Mouse (Mus musculus): ENCODE results near the gene Sp2.

Sp2 gene

GRCm38 (mm10) chr11:96969746-96970145 is 13.0 kb downstream of the Sp2 start:
- DNase-seq: no peak

- no peak for DNase-seq
These were observed 13.5 kb downstream of the Sp2 start for GRCm38 (mm10) chr11:96969280-96969722.

GRCm38 (mm10) chr11:96968476-96968875 is 14.3 kb downstream of the Sp2 start:
- no peak for DNase-seq

- DNase-seq: no peak
These were observed 15.1 kb downstream of the Sp2 start for GRCm38 (mm10) chr11:96967544-96968269.

DNA sequence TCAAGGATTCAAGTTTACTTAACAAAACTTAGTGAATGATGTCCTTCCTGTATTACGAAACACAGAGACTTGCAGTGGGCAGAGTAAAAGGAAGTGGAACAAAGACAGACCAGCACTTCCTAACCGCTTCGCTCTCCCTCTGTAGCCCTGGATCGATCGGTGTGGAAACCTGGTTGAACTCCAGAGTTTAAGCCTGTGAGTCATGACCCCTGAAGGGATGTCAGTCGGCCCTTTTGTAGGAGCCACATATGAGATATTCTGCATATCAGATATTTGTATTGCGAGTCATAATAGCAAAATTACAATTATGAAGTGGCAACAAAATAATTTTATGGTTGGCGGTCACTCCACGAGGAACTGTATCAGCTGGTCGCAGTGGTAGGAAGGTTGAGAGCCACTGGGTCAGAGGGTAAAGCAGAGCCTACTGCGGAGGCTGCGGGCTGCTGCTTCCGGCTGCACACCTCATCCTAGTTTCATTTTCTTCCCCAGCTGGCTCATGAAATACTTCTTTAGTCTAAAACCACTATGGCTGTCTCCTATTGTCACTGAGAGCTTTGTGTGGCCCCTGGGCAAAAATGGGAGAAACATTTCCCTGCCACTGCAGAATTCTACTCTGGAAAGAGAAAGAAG is 15.7 kb downstream of the Sp2 start:
- no peak for DNase-seq

DNA sequence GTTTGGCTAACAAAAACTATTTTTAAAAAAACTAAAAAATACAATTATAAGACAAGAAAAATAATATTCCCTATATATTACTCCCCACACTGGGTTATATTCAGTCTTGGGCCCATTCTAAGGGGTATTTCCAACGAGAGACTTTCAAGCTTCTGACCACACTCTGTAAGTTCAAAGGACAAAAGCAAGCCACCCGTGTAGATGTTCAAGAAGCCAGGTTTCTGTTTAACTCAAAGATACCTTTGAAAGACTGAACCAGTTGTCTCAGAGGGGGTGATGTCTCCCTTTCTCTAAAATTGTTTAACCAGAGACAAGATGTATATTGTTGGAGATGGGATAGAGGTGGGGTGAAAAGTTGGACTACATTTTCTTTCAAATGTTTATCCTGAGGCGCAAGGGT is 16.6 kb downstream of the Sp2 start:
- DNase-seq: no peak

GRCm38 (mm10) chr11:96963580-96963979 is 19.2 kb downstream of the Sp2 start:
- peak; percentile 82 for DNase-seq

DNA sequence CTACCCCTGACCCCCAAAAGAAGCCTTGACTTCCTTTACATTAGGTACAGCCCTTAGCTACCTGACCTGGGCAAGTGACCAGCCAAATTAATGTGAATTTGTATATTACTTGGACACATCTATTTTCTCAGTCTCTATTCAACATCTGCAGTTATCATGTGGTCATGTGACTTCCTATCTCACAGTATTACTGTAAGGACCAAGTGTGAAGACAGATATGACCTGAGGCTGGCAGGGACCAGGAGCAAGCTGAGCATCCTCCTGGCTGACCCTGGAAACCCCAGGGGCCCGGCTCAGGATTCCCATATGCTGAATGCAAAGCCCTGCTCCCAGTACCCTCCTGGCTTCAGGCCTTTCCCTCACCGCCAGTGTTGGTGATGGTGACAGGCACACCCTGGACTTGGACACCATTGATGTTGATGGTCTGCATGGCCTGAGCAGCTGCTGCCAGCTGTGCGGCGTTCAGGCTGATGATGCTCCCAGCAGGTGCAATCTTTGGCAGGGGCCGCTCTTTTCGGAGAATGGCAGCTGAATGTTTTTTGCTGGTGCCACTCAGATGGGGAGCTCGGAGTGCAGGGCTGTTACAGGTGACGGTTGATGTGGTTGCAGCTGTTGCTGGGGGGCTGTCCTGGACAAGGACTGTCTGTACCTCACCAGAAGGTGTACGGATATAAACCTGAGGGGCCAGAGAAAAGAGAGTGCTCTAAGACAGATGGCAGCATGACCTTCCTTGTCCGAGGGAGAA is 25.5 kb downstream of the Sp2 start:
- no peak for DNase-seq

- no peak for DNase-seq
These were observed 26.6 kb downstream of the Sp2 start for GRCm38 (mm10) chr11:96956009-96956724.

- DNase-seq: no peak
These were observed 27.7 kb downstream of the Sp2 start for GRCm38 (mm10) chr11:96955094-96955493.

- DNase-seq: no peak
These were observed 29.9 kb downstream of the Sp2 start for GRCm38 (mm10) chr11:96952896-96953295.

DNA sequence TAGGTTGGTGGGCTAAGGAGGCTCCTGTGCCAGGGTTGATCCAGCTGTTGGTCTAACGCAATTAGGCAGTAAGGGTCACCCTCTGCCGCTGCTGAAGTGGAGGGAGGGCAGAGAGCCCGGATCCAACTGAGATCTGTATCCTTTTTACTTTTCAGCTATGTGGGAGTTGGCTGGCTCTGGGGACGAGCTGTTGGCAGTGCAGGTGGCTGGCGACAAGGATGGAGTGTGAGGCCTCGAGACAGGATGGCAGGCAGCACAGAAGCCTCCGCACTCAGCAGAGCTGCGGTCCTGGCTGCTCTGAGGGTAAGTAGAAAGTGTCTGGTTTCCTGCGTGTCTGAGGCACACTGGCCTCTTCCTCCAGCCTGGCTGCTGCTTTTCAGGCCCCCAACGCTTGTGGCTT is 30.3 kb downstream of the Sp2 start:
- DNase-seq: no peak

DNA sequence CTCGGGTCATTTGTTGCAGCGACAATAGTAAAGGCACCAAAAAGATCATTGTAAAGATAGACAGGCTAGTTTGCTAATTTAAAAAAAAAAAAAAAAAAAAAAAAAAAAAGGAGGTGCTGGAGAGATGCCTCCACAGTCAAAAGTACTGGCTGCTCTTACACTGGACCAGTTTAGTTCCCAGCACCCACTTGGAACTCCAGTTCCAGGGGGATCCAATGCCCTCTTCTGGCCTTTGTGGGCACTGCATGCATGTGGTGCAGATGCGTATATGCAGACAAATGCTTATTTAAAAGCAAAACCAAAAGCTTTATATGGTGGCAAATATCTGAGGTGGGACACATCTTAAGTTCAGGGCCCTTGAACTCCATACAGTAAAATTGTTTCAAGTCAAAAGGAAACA is 32.0 kb downstream of the Sp2 start:
- no peak for DNase-seq

DNA sequence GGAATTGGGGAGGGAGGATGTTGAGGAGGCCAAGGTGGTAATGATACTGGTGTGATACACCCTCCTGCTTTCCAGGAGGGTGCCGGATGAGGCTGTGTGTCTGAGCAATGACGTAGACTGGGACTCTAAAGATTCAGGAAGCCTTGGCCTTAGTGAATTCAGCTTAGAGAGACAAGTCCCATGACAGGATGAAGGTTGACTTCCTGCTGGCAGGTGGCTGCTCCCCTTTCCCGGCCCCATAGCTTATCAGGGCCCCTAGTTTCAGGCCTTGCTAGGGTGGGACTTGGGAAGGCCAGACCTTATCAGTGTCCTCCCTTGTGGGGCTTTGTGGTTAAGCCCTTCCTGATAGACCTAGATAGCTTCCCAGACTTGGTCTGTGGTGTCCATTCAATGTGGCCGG is 34.9 kb downstream of the Sp2 start:
- DNase-seq: no peak

DNA sequence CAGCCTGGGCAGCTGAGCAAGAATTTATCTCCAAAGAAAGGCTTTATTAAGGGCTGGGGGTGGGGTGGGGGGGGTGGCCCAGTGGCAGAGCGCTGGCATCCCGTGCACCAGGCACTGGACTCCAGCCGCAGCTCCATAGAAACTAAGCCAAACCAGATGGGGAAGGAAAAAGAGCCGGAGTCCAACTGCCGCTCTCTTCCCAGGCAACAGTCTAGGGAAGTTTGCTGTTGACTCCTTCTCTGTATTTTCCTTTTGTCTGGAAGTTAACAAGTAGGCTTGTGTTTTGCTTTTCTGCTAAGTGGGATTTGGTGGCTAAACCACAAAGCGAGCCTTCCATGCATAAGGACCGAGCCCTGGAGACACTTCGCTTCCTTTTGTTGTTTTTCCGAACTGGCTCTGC is 36.3 kb downstream of the Sp2 start:
- DNase-seq: no peak

GRCm38 (mm10) chr11:96944844-96945580 is 37.7 kb downstream of the Sp2 start:
- no peak for DNase-seq

DNA sequence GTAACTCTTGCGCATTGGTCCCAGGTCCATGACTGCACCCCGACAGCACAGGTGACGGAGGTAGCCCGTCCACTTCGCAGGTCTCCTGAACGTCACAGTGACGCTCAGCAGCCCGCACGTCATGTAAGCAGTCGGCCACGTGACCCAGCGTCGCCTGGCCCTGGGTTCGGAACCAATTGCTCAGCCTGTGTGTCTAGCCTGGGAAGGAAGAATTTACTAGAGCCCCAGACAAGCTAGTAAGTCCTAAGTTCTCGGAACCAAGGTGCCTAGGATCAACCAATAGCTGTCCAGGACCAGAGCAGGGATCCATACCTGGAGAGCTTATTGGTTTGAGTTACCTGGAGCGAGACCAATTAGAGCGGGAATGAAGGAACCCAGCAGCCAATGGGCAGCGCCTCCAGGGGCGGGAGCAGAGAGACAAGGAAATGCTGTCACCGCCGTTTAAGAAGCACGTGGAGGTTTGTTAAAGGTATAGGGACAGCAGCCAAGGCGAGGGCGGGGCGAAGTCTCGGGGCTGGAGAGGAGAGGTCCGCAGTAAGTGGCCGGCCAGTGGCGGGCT is 38.9 kb downstream of the Sp2 start, which contains the start of gene Pnpo:
Gene Pnpo (minus strand): TSS at position 241 of the 559 bp plus-strand sequence.
- DNase-seq: peak; percentile 91

DNA sequence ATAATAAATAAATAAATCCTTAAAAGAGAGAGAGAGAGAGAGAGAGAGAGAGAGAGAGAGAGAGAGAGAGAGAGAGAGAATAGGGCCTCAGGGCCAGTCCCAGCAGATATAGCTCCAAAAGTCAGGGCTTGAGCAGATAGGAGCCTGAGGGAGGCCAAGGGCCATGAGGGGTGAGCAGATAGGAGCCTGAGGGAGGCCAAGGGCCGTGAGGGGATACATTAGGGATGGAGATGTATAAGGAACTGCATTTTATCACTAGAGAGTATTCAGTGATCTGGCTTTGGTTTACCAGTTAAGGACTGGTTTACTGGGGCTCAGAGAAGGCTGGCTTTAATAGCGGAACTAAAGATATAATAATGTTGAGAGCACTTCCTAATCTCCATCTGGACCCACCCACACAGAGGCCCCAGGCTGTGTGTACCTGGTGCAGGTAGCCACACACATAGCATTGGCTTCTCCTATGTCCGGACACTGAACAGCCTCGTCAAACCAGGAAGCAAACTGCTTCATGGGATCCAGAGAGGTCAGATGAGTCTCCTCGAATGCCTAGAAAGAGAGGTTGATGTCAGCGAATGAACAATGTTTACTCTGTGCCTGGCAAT is 40.7 kb downstream of the Sp2 start:
- DNase-seq: no peak

- DNase-seq: no peak
These were observed 41.9 kb downstream of the Sp2 start for GRCm38 (mm10) chr11:96940578-96941465.

GRCm38 (mm10) chr11:96938426-96938800 is 44.3 kb downstream of the Sp2 start:
- no peak for DNase-seq
